Mouse (Mus musculus): Measurements from ENCODE around the gene 4930432M17Rik.

DNA sequence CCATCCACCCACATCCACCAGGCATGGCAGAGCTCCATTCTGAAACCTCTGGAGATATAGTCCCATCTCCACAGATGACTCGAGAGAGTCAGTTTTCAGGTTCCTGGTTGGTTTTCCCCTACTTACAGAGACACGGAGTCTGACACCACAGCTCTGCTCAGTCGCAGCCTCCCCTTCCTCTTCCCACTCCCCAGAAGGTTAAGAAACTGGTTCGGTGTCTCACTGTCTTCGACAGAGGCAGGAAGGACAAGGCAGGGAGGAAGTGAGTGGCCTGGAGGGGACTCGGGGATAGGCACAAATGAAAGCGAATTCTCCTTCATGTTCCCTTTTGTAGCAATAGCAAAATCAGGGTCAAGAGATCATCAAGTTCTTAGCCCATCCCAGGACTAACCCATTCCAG, 39.9 kb upstream of the 4930432M17Rik start:
- TF ChIP-seq EP300 (IDR thresholded peaks at IDR 0.05; ENCODE audit: low read depth) (no peak), CTCF (IDR thresholded peaks at IDR 0.05; ENCODE audit: low read depth) (no peak)
